Mouse (Mus musculus) CH12.LX (cell line): Measurements from ENCODE around the gene Kif24. TPM values are rescaled to one million over a fixed set of nuclear protein-coding genes. Genes with fewer than 3 reads are reported as not detected.

Experiments used
- DNase-seq: peaks from one replicate; pipeline ENCODE4 v3.0.0-alpha.2; 2013; ENCODE audit errors: extremely low read depth
- H3K27ac ChIP-seq: 2 replicates; pipeline ENCODE4 v1.5.1; 2012; ENCODE audit warnings: low read depth, mild to moderate bottlenecking, control low read depth, moderate library complexity; ENCODE audit not compliant: insufficient read depth
- H3K27me3 ChIP-seq: replicated peaks from 2 replicates; pipeline ENCODE3; 2012; ENCODE audit warnings: inconsistent platforms
- H3K36me3 ChIP-seq, 2 experiments: replicated peaks in 1 of 2; 2 replicates each; pipeline versions ENCODE3 to v1.6.1; 2012; ENCODE audit warnings: inconsistent platforms in 1 of 2, low read length in 1 of 2, mild to moderate bottlenecking in 1 of 2, mixed read lengths in 1 of 2, moderate library complexity in 1 of 2; ENCODE audit not compliant: control insufficient read depth in 1 of 2, insufficient read depth in 1 of 2
- H3K4me1 ChIP-seq, 2 experiments: 2 replicates each; pipeline ENCODE4 v1.6.1; 2012; ENCODE audit warnings: inconsistent platforms in 1 of 2, moderate library complexity in 1 of 2; ENCODE audit not compliant: insufficient read depth in 2 of 2, control insufficient read depth in 1 of 2
- H3K4me2 ChIP-seq: 2 replicates; pipeline ENCODE4 v1.6.1; 2012; ENCODE audit warnings: low read depth, mild to moderate bottlenecking, control low read depth; ENCODE audit not compliant: poor library complexity, insufficient read depth, severe bottlenecking
- H3K4me3 ChIP-seq, 3 experiments: fragments of 150-350 bp in 1 of 3; sonication (generic) in 1 of 3; replicated peaks in 1 of 3; 2 replicates each; pipeline versions ENCODE3 to v1.5.1; 2011 to 2012; ENCODE audit warnings: low read depth in 2 of 3, low read length in 2 of 3, mild to moderate bottlenecking in 2 of 3, moderate library complexity in 2 of 3, control low read depth in 1 of 3, improper control_type of control experiment in 1 of 3, inconsistent platforms in 1 of 3, mixed read lengths in 1 of 3; ENCODE audit not compliant: poor library complexity in 1 of 3
- H3K79me2 ChIP-seq: replicated peaks from 2 replicates; pipeline ENCODE4 v1.6.1; 2012; ENCODE audit warnings: mild to moderate bottlenecking, moderate library complexity; ENCODE audit not compliant: control insufficient read depth, poor library complexity, insufficient read depth, severe bottlenecking; ENCODE audit errors: extremely low read depth
- H3K9ac ChIP-seq: 2 replicates; pipeline ENCODE4 v1.6.1; 2012; ENCODE audit warnings: low read depth, mild to moderate bottlenecking, control low read depth, moderate library complexity; ENCODE audit not compliant: insufficient read depth
- H3K9me3 ChIP-seq: replicated peaks from 2 replicates; pipeline ENCODE3; 2012; ENCODE audit warnings: low read length, inconsistent platforms, mixed read lengths
- CTCF ChIP-seq, 2 experiments: IDR thresholded peaks in 1 of 2; conservative IDR thresholded peaks in 1 of 2; 2 replicates each; pipeline ENCODE4 v1.5.1; 2011 to 2012; ENCODE audit warnings: low read depth in 2 of 2, low read length in 2 of 2, improper control_type of control experiment in 1 of 2, inconsistent platforms in 1 of 2, mild to moderate bottlenecking in 1 of 2, moderate library complexity in 1 of 2
- ELF1 ChIP-seq: IDR thresholded peaks from 2 replicates; pipeline ENCODE4 v1.6.1; 2014; ENCODE audit warnings: low read depth, mild to moderate bottlenecking, inconsistent platforms, low read length, improper control_type of control experiment
- JUN ChIP-seq: IDR thresholded peaks from 2 replicates; pipeline ENCODE4 v1.6.1; 2011; ENCODE audit warnings: low read depth, mild to moderate bottlenecking, low read length, improper control_type of control experiment, moderate library complexity; ENCODE audit not compliant: insufficient read depth
- KAT2A ChIP-seq: IDR thresholded peaks from 2 replicates; pipeline ENCODE4 v1.6.1; 2012; ENCODE audit warnings: low read length, improper control_type of control experiment, inconsistent platforms; ENCODE audit not compliant: insufficient replicate concordance
- MAX ChIP-seq: IDR thresholded peaks from 2 replicates; pipeline ENCODE4 v1.6.1; 2011; ENCODE audit warnings: low read length, improper control_type of control experiment
- MEF2A ChIP-seq: IDR thresholded peaks from 2 replicates; pipeline ENCODE4 v1.6.1; 2014; ENCODE audit warnings: low read depth, mild to moderate bottlenecking, inconsistent platforms, low read length, improper control_type of control experiment, borderline replicate concordance
- NELFE ChIP-seq: IDR thresholded peaks from 2 replicates; pipeline ENCODE4 v1.6.1; 2011; ENCODE audit warnings: low read depth, low read length, improper control_type of control experiment
- NRF1 ChIP-seq: IDR thresholded peaks from 2 replicates; pipeline ENCODE4 v1.6.1; 2014; ENCODE audit warnings: low read depth, mild to moderate bottlenecking, inconsistent platforms, low read length, improper control_type of control experiment, moderate library complexity
- POLR2A ChIP-seq: IDR thresholded peaks from 2 replicates; pipeline ENCODE4 v1.6.1; 2011; ENCODE audit warnings: low read depth, mild to moderate bottlenecking, improper control_type of control experiment, low read length
- POLR2AphosphoS2 ChIP-seq: IDR thresholded peaks from 2 replicates; pipeline ENCODE4 v1.6.1; 2011; ENCODE audit warnings: low read depth, low read length, improper control_type of control experiment
- TCF12 ChIP-seq: IDR thresholded peaks from 2 replicates; pipeline ENCODE4 v1.6.1; 2014; ENCODE audit warnings: low read depth, mild to moderate bottlenecking, inconsistent platforms, low read length, improper control_type of control experiment
- UBTF ChIP-seq: IDR thresholded peaks from 2 replicates; pipeline ENCODE4 v1.6.1; 2012; ENCODE audit warnings: low read depth, mild to moderate bottlenecking, inconsistent platforms, low read length, improper control_type of control experiment, moderate library complexity
- ZC3H11A ChIP-seq: IDR thresholded peaks from 2 replicates; pipeline ENCODE4 v1.6.1; 2012; ENCODE audit warnings: low read depth, mild to moderate bottlenecking, inconsistent platforms, low read length, improper control_type of control experiment
- ZMIZ1 ChIP-seq: IDR thresholded peaks from 2 replicates; pipeline ENCODE4 v1.6.1; 2012; ENCODE audit warnings: low read depth, mild to moderate bottlenecking, inconsistent platforms, low read length, improper control_type of control experiment
- dilution Hi-C: fragments of 300-500 bp; cut with MboI; formaldehyde crosslinking; loops from 2 replicates; pipeline ENCODE4 v1.14.3; 2020; ENCODE audit warnings: low sequenced_read_pairs; ENCODE audit not compliant: extremely low pct_unique_long_range_greater_than_20kb, extremely low pct_ligation_motif_present
- in situ Hi-C: fragments of 300-500 bp; cut with MboI; formaldehyde crosslinking; loops from 3 replicates; pipeline ENCODE4 v1.14.3; 2019; ENCODE audit warnings: low sequenced_read_pairs, low pct_ligation_motif_present, low pct_unique_long_range_greater_than_20kb, mixed read lengths
- polyA plus RNA-seq: library from polyadenylated mRNA; unstranded; fragments of >175 nt; gene quantifications from 2 replicates; pipeline ENCODE4 v1.2.1, GENCODE M21; 2012; ENCODE audit warnings: low read depth; ENCODE audit not compliant: insufficient read length
- total RNA-seq, 2 experiments: library from RNA; depleted of rRNA; stranded (reverse); fragments of 300-350 nt in 1 of 2; fragments of >200 nt in 1 of 2; gene quantifications; 2 replicates each; pipeline ENCODE4 v1.2.3; 2012 to 2014

Gene Kif24
- total and polyA plus RNA-seq, 3 experiments, result 6.4 to 8.6 (median 8.4) TPM

DNA sequence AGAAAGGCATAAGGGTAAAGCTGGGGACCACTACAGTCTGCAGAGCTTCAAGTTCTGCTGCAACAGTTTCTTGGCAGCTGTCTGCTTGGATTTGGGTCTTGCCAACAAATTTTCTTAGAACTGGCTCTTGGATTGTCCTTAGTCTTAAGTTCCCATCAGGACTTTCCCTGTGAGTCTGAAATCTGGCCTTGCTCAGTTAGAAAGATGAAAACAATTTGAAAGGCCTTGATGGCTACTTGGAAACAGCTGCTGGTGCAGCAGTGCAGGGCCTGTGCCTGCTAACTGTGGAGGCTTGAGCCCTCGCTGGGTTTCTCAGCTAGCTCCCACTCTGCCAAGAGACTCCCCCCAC is 14.7 kb upstream of the Kif24 start:
- dilution Hi-C loops, result no loop called here
- H3K4me2 ChIP-seq, result no peak overlapping the region
- in situ Hi-C loops, result no loop called here

DNA sequence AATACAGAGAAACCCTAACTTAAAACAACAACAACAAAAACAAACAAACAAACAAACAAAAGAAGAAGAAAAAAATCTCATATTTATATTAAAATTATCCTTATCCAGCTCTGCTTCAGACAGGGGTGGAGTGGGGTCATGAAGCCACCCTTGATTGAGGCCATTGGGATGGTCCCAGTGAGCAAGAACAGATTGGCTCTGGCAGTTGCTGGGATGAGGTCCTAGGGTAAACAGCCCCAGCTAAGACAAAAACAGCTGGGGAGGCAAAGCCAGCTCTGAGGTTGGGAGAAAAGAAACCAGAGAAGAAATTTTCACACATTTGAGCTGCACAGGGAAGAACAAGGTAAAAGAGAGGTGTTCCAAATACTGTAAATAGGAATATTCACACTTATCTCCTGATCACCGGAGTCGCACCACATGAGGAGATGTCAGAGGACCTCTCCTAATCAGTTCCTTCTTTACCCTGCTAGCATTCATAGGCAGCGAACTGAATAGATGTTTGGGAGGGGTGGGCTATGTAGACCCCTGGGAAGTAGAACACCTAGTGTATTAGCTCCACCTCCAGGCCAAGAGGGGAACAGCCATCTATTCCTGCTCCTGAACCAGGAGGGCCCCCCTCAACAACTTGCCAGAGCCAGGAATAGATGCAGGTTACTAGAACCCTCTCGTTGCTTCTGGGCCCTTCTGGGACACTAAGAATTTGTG is 14.2 kb upstream of the Kif24 start:
- no peak for DNase-seq
- no peak overlapping the region for H3K4me2 ChIP-seq
- dilution Hi-C loops, result no loop called here
- in situ Hi-C loops, result no loop called here
- no peaks in the 10 kb centered on the region for H3K79me2 ChIP-seq
- H3K4me3 ChIP-seq, result no peak overlapping the region
- H3K9ac ChIP-seq, result no peak overlapping the region
- TF ChIP-seq CTCF (conservative IDR thresholded peaks at IDR 0.05 in 1 of 2, IDR thresholded peaks at IDR 0.05 in 1 of 2; ENCODE audit: low read depth in 2 of 2, low read length in 2 of 2) (peak in 1 of 2 experiments; percentile 38; a peak in 1 of 4 replicates), JUN (no peak)
- no peaks in the 10 kb centered on the region for H3K27me3 ChIP-seq
- H3K36me3 ChIP-seq, result peaks cover 8 to 43% of the 10 kb centered on the region in 2 experiments
- no peaks in the 10 kb centered on the region for H3K4me1 ChIP-seq
- no peak overlapping the region for H3K27ac ChIP-seq
- H3K9me3 ChIP-seq, result no peaks in the 10 kb centered on the region

More for the DNA sequence above, 14.7 kb upstream of the Kif24 start:
- Histone ChIP-seq H3K79me2 (no peaks in the 10 kb centered on the region), H3K4me3 (no peak overlapping the region), H3K4me1 (no peaks in the 10 kb centered on the region), H3K27ac (no peak overlapping the region), H3K27me3 (no peaks in the 10 kb centered on the region), H3K9ac (no peak overlapping the region), H3K9me3 (no peaks in the 10 kb centered on the region), H3K36me3 (peaks cover 8 to 43% of the 10 kb centered on the region in 2 experiments)
- no peak for DNase-seq
- TF ChIP-seq POLR2A, result no peak
- TF ChIP-seq CTCF (conservative IDR thresholded peaks at IDR 0.05 in 1 of 2, IDR thresholded peaks at IDR 0.05 in 1 of 2; ENCODE audit: low read depth in 2 of 2, low read length in 2 of 2), result no peak
- no peak for TF ChIP-seq UBTF

DNA sequence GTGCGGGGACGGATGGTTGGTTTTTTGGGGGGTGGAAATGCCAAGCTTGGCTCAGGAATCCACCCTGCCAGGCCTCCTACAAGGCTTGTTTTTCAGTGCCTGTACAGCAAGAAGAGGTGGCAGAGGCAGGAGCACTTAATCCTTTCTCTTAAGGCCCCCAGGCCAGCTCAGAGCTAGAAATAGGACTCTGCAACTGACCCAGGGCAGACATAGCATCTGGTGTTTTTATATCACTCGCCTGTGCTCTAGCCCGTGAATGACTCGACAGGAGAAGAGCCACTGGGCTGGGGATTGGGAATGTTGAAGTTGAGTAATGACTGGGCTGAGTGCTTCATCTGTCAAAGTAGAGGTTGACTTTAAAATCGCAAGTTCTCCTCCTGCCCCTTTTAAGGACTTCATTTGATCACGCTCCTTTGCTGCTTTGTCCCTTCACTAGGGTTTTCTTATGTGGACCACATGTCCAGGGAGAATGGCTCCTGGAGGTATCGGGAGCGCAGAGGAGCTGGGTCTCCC is 13.0 kb upstream of the Kif24 start:
- dilution Hi-C loops, result no loop called here
- Histone ChIP-seq H3K4me1 (no peaks in the 10 kb centered on the region), H3K9ac (no peak overlapping the region), H3K4me3 (no peak overlapping the region)
- no peak for DNase-seq
- TF ChIP-seq NRF1 (no peak), JUN (no peak), MEF2A (no peak), MAX (no peak), KAT2A (no peak), NELFE (no peak), ZMIZ1 (no peak), POLR2AphosphoS2 (no peak), ELF1 (no peak), ZC3H11A (no peak), TCF12 (no peak)
- TF ChIP-seq, all 38 proteins: peak for 0
- Histone ChIP-seq H3K4me2 (no peak overlapping the region), H3K9me3 (no peaks in the 10 kb centered on the region), H3K27ac (no peak overlapping the region), H3K27me3 (no peaks in the 10 kb centered on the region), H3K36me3 (peaks cover 8 to 41% of the 10 kb centered on the region in 2 experiments), H3K79me2 (no peaks in the 10 kb centered on the region)
- in situ Hi-C loops, result no loop called here
